Mouse (Mus musculus) T-cell, adult 2 months (primary cell): ENCODE data around the gene Cast.

Experiments
- DNase-seq: peaks from one replicate; pipeline ENCODE4 v3.0.0; 2022; ENCODE audit warnings: low spot score

The Cast gene

GRCm38 (mm10) chr13:74808152-74808929 lies at the start of gene Cast:
Cast (minus strand) TSS chr13:74808810.
- peak; percentile 58 for DNase-seq

DNA sequence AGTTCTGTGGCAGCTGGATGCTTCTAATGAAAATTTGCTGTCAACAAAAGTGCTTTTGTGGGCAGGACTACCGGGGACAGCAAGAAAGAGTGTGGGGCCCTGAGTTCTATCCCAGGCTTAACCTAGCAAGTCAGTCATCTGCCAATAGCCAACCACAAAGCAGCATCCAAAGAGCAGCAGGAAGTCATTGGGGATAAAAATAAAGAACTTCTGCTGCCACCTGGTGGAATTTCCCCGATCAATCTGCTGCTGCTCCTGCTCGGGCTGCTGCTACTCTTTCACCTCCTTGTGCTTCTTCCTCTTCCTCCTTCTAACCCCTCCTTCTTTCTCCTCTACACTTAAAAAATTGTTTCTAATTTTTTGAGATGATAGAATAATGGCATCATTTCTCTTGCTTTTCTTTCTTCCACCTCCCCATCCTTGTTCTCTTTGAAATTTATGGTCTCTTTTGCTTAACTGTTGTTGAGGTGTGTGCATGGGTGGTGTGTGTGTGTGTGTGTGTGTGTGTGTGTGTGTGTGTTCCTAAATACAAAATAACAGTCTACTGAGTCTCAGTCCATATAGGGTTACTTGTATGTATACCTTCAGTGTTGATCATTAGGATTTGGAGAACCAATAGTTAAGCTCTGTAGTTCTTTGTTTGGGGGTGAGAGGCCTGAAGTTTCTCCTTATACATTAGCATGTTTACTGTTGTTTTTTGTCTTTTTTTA lies 45.9 kb upstream of the Cast start:
- DNase-seq = peak; percentile 75

DNA sequence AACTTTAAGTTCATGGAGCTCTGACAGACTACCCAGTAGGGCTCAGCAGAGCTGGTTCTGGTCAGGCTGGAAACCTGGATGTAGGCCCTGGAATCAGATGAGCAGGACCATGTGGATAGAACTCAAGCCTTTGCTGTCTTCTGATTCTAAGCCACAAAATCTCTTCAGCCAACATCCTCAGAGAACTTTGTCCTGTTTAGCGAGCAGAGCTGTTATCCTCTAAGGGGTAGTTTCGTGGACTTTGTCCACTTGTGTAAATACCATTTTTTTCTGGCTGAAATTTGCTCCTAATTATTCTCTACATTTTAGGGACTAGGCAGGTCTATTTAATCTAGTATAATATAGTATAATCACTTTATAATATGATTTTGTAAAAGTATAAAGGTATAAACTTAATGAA lies 42.2 kb upstream of the Cast start:
- no peak for DNase-seq

DNA sequence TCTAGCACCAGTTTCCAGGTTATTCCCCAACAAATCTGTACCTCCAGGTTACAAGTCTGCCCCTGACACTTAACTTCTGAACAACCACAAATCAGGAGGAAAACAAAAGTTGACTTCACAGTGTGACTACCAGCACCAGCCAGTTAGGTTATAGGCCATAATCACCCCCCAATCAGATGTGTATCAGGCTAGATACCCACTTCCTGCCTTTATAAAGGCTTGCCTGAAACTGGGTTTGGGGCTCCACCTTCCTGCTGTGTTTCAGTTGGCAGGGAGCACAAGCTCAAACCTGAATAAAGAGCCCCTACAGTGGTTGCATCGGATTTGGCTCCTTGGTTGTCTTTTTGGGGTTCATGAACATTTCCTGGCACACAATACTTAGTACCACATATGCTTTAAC lies 37.3 kb upstream of the Cast start:
- DNase-seq = peak; percentile 53

GRCm38 (mm10) chr13:74834543-74834942 lies 25.9 kb upstream of the Cast start:
- no peak for DNase-seq

- DNase-seq = no peak
Measured at GRCm38 (mm10) chr13:74822095-74822494, 13.5 kb upstream of the Cast start.

- no peak for DNase-seq
Measured at GRCm38 (mm10) chr13:74815753-74816152, 7.1 kb upstream of the Cast start.

DNA sequence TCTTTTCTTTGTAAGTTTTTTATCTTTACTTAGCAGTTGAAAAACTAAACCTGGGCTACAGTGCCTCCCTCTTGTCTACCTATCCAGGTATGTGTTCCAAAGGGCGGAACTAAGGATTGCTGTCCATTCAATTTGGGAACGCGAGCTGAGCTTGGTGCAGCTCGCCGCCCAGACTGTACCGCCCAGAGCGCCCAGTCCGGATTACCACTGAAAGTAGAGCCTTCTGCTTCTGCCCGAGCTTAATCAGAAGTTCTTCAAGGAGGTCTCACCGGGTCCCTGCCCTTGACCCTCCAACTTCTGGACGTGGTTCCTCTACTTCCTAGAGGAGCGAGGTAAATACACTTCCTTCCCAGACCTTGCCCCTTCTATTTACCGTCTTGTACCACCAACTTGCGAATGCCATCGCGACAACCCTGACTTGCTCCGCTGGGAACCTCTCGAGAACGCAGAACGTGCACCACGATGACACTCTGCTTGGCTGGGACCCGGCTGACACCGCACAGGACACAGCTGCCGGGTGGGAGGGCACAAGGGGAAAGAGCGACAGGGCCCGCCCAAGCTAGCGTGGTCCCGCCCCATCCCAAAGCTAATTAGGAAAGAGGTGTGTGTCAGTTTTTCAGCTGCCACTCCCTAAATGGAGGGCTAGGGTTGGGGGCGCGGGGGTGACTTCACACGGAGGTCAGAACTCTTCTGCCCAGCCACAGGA lies 1.0 kb downstream of the Cast start:
- DNase-seq = peak; percentile 82

GRCm38 (mm10) chr13:74806934-74807333 lies 1.7 kb downstream of the Cast start:
- DNase-seq = no peak

- DNase-seq = no peak
Measured at GRCm38 (mm10) chr13:74794435-74794834, 14.2 kb downstream of the Cast start.

GRCm38 (mm10) chr13:74787681-74788080 lies 20.9 kb downstream of the Cast start:
- DNase-seq = no peak

GRCm38 (mm10) chr13:74772151-74772550 lies 36.5 kb downstream of the Cast start:
- DNase-seq = no peak

DNA sequence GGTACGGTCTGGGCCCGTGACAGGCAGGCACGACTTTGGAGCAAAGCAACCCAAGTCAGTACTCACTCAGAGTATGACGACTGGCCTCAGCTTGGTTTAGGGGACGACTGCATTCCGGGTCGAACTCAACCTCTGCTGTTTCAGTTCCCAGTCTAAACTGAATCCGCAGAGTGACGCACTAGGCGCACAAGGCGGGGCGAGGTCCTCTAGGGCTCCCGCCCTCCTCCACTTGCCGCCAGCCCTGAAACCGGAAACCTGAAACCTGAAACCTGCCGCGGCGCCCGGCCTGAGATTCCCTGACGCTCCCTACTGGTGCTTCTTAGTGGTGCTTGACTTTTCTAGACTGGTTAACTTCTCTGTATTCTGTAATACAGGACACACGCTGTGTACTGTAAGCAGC lies 38.1 kb downstream of the Cast start:
- peak; percentile 98 for DNase-seq

- DNase-seq = peak; percentile 66
Measured at GRCm38 (mm10) chr13:74769871-74770270, 38.7 kb downstream of the Cast start.

- DNase-seq = no peak
Measured at GRCm38 (mm10) chr13:74767186-74767585, 41.4 kb downstream of the Cast start.

DNA sequence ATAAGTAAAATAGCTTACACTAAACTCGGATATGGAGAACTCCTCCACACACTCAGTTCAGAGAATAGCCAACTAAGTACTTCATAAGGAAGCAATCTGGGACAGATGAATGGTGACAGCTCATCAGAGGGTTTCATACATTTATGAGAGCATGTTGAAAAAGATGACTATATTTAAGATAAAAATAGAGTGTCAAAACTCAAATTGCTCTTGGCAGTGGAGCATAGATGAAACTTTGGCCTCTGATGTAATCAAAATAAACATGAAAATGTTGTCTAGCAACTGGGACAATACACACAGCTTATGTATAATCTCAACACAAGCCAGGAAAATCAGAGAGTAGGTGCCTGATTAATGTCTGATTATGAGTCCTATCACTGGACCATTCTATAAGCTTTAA lies 45.9 kb downstream of the Cast start:
- DNase-seq = no peak

DNA sequence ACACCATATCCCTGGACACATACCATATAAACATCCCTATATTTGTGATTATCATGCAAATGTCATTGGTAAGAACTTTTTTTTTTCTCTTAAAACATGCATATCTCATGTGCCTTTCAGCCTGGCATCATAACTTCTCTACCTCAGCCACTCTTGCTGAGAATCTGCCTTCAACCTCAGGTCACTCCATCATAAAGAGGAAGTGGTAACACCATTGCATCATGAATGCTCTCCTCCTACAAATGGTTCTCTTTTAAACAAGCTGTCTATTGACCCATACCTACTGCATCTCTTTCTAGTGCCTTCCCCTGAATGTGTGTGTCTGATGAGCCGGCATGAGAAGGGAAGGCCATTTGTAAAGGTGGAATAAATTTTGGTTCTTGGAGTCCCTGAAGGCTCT lies 49.5 kb downstream of the Cast start:
- no peak for DNase-seq

- no peak for DNase-seq
Measured at GRCm38 (mm10) chr13:74743219-74743618, 65.4 kb downstream of the Cast start.

GRCm38 (mm10) chr13:74736396-74736795 lies 72.2 kb downstream of the Cast start:
- DNase-seq = no peak

- DNase-seq = no peak
Measured at GRCm38 (mm10) chr13:74735834-74736233, 72.8 kb downstream of the Cast start.

GRCm38 (mm10) chr13:74733726-74734125 lies 74.9 kb downstream of the Cast start:
- DNase-seq = no peak

DNA sequence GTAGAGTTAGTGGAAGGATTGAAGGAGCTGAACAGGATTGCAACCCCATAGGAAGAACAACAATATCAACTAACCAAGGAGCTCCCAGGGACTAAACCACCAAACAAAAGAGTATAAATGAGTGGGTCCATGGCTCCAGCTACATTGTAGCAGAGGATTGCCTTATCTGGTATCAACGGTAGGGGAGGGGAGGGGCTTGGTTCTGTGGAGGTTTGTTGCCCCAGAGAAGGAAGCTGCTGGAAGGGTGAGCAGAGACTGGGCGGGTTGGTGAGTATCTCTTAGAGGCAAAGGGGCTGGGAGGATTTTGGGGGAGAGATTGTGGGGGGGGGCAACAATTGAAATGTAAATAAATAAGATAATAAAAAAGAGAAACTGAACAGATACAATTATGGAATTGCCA lies 89.6 kb downstream of the Cast start:
- no peak for DNase-seq

GRCm38 (mm10) chr13:74696225-74696624 lies 112.4 kb downstream of the Cast start:
- no peak for DNase-seq
